Comparison of ENCODE assay signal across 14 mouse cellular contexts in the genomic region with DNA sequence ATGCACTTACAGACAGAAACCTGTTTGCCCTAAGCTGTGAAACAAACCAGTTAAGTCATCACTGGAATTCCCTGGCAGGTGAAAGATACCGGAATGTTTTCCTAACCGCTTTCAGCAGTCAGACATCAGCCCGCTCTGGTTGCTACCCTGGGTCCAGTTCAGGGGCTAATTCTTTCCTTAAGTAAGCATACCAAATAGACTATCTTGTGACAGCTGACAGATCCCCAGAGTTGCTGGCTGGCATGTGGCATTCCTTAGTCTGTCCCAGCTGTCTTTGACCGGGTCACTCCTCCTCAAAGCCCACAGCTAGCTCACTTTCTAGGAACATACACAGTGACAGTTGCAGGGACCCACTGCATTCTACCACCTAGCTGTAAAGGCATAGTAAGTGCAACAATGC. TPM values are rescaled to one million over a fixed set of nuclear protein-coding genes. Genes with fewer than 3 reads are reported as not detected.
DNase-seq lines count a peak whose midpoint lies in the region; ATAC-seq and TF ChIP-seq lines count a peak whose summit lies in the region.
"Had no signal": no experiment of that assay in that cellular context is flagged by ENCODE, and none has a peak within 500 bp of the region (broad histone marks: within the 10 kb centered on the region; RNA-seq: fewer than 3 reads in every experiment).

No protein-coding gene starts in this region.

- no peaks in the 10 kb centered on the region for H3K9me3 ChIP-seq in heart, embryonic 14.5 days (ENCODE audit: control insufficient read depth, low read length)
- H3K9me3 ChIP-seq: embryonic facial prominence, embryonic 13.5 days; G1E had no signal

- H3K27me3 ChIP-seq in heart, embryonic 14.5 days (ENCODE audit: control insufficient read depth, insufficient read depth, low read length), result no peaks in the 10 kb centered on the region
- H3K27me3 ChIP-seq: embryonic facial prominence, embryonic 13.5 days had no signal

- H3K4me1 ChIP-seq in heart, embryonic 14.5 days (ENCODE audit: control insufficient read depth in 2 of 2, insufficient read depth in 2 of 2, low read length in 2 of 2), result peaks cover 18 to 25% of the 10 kb centered on the region in 2 experiments

- WGBS in heart, embryonic 14.5 days, result 5% methylated on average over 4 of the region's 4 CpGs

- H3K9ac ChIP-seq in heart, embryonic 14.5 days (ENCODE audit: low read length), result no peak overlapping the region; the same call in 1 of the 2 replicates
- H3K9ac ChIP-seq: embryonic facial prominence, embryonic 13.5 days; forebrain, postnatal 0 days had no signal

- no peak overlapping the region for H3K27ac ChIP-seq in gastrocnemius, adult 2 months
- H3K27ac ChIP-seq in heart, embryonic 14.5 days (replicated peaks in 1 of 2; ENCODE audit: control insufficient read depth in 1 of 2, insufficient read depth in 1 of 2, low read depth in 2 of 2, low read length in 2 of 2), result peak overlapping the region; percentile 58 to 86
- H3K27ac ChIP-seq: embryonic facial prominence, embryonic 13.5 days; layer of hippocampus, adult 2 months had no signal

- no peak overlapping the region for H3K4me3 ChIP-seq in gastrocnemius, adult 2 months
- no peak overlapping the region for H3K4me3 ChIP-seq in heart, embryonic 14.5 days (ENCODE audit: control insufficient read depth in 1 of 2, insufficient read depth in 1 of 2, low read depth in 1 of 2, low read length in 2 of 2)
- H3K4me3 ChIP-seq: embryonic facial prominence, embryonic 13.5 days; layer of hippocampus, adult 2 months had no signal

- peak overlapping the region; percentile 9 for H3K4me2 ChIP-seq in heart, embryonic 14.5 days (ENCODE audit: low read length)
- H3K4me2 ChIP-seq: embryonic facial prominence, embryonic 13.5 days had no signal

- intact Hi-C loops in gastrocnemius, adult 2 months (cut with DNase I), result no loop called here
- intact Hi-C loops in gastrocnemius, postnatal 36 days (cut with DNase I), result no loop called here

- peak; percentile 50 for ATAC-seq in heart, embryonic 14.5 days (ENCODE audit: insufficient number of reproducible peaks, insufficient read depth, low FRiP score, low read depth)
- ATAC-seq: activated CD4-positive, CD25-positive, alpha-beta regulatory T cell, adult 4 months; forebrain, postnatal 0 days had no signal

- H3K36me3 ChIP-seq in heart, embryonic 14.5 days (ENCODE audit: control insufficient read depth, insufficient read depth, low read length), result no peaks in the 10 kb centered on the region
- H3K36me3 ChIP-seq: embryonic facial prominence, embryonic 13.5 days; G1E had no signal

- no peak for TF ChIP-seq CTCF in gastrocnemius, adult 2 months (IDR thresholded peaks at IDR 0.05)

- DNase-seq in gastrocnemius, adult 2 months, result peak; percentile 29
- DNase-seq in gastrocnemius, postnatal 36 days, result no peak
- peak; percentile 8 for DNase-seq in lung, postnatal 36 days
- no peak for DNase-seq in lung, postnatal 25 days (ENCODE audit: low spot score)
- DNase-seq in adrenal gland, postnatal 14 days, result no peak
- no peak for DNase-seq in right cerebral cortex, postnatal 36 days (ENCODE audit: low spot score in 2 of 2)
- DNase-seq in layer of hippocampus, postnatal 10 days (ENCODE audit: low spot score in 2 of 2), result no peak
- DNase-seq: cerebellum, adult 8-10 months; forebrain, postnatal 0 days had no signal

RNA-seq across cellular contexts. Expression of gene Mettl16, which starts 22.6 kb away (rescaled TPM):
- total RNA-seq in gastrocnemius, adult 2 months (2021), result 10 to 100 TPM; 11.5 to 13.6 TPM
- total RNA-seq in gastrocnemius, postnatal 36 days (2021), result 10 to 100 TPM in 1 of 2 experiments, 1 to 10 TPM in 1; 8.5 to 10.3 TPM
- 20.3 and 21.4 TPM in 2 replicates for polyA plus RNA-seq in heart, embryonic 14.5 days (2014; fragmentation: Nextera tagmentation; extraction: Ambion mirVana)
- 24.1 and 29.2 TPM in 2 replicates for total RNA-seq in adrenal gland, postnatal 14 days (2021)
- 10 to 100 TPM; 22.5 to 24.3 TPM for total RNA-seq in layer of hippocampus, postnatal 10 days (2021)

RNA-seq across cellular contexts. Expression of gene Pafah1b1, which starts 23.6 kb away (rescaled TPM):
- 100 to 1,000 TPM; 127 to 141 TPM for total RNA-seq in gastrocnemius, adult 2 months (2021)
- total RNA-seq in gastrocnemius, postnatal 36 days (2021), result 100 to 1,000 TPM; 108 to 109 TPM
- polyA plus RNA-seq in heart, embryonic 14.5 days (2014; fragmentation: Nextera tagmentation; extraction: Ambion mirVana), result 66.6 and 71.4 TPM in 2 replicates
- total RNA-seq in adrenal gland, postnatal 14 days (2021), result 140 and 142 TPM in 2 replicates
- 100 to 1,000 TPM; 370 to 417 TPM for total RNA-seq in layer of hippocampus, postnatal 10 days (2021)

Comparison
In these comparisons a context has a peak if more than half of its experiments do, and no peak if none do; other contexts are left out.
1. DNase-seq: peak in gastrocnemius, adult 2 months (single experiment) and lung, postnatal 36 days (single experiment); none in gastrocnemius, postnatal 36 days (0 of 2), lung, postnatal 25 days (single experiment), adrenal gland, postnatal 14 days (single experiment), right cerebral cortex, postnatal 36 days (0 of 2) and layer of hippocampus, postnatal 10 days (0 of 2).